ENCODE assay signal across 16 mouse cellular contexts in genomic region chr14:77889911-77890310, GRCm38 (mm10). TPM values are rescaled to one million over a fixed set of nuclear protein-coding genes. Genes with fewer than 3 reads are reported as not detected.
DNase-seq lines count a peak whose midpoint lies in the region; ATAC-seq and TF ChIP-seq lines count a peak whose summit lies in the region.
"Had no signal": no experiment of that assay in that cellular context is flagged by ENCODE, and none has a peak within 500 bp of the region (broad histone marks: within the 10 kb centered on the region; RNA-seq: fewer than 3 reads in every experiment).

No protein-coding gene starts in this region.

- no peaks in the 10 kb centered on the region for H3K27me3 ChIP-seq in liver, embryonic 14.5 days (ENCODE audit: control insufficient read depth, insufficient read depth, low read length)

- H3K36me3 ChIP-seq in ES-E14 (ENCODE audit: control insufficient read depth, insufficient read depth, low read length, poor library complexity, severe bottlenecking), result no peaks in the 10 kb centered on the region
- H3K36me3 ChIP-seq in liver, embryonic 14.5 days (replicated peaks; ENCODE audit: control insufficient read depth, insufficient read depth, low read depth), result no peaks in the 10 kb centered on the region

- H3K9me3 ChIP-seq in ES-E14 (ENCODE audit: control insufficient read depth, insufficient read depth, low read depth, low read length), result no peaks in the 10 kb centered on the region
- H3K9me3 ChIP-seq in liver, embryonic 14.5 days (ENCODE audit: control insufficient read depth, low read length), result no peaks in the 10 kb centered on the region

- in situ Hi-C loops in ES-E14 (cut with MboI; ENCODE audit: low sequenced_read_pairs in 2 of 2, unreplicated experiment in 2 of 2), result loop anchor here in 1 of 2 experiments (5.0 kb wide), 1 partner anchor 48 kb away; no protein-coding TSS in a partner anchor

- no peak overlapping the region for H3K9ac ChIP-seq in ES-E14 (ENCODE audit: insufficient read depth, low read depth, low read length, poor library complexity, severe bottlenecking)
- H3K9ac ChIP-seq in liver, embryonic 14.5 days (replicated peaks), result no peak overlapping the region

- DNase-seq in layer of hippocampus, adult 2 months (ENCODE audit: low spot score in 2 of 2), result no peak
- no peak for DNase-seq in layer of hippocampus, postnatal 14 days (ENCODE audit: low spot score in 2 of 2)
- peak; percentile 10 to 13 for DNase-seq in B cell, adult 2 months
- DNase-seq in ES-E14 (ENCODE audit: low read depth, low spot score), result peak; percentile 11
- no peak for DNase-seq in liver, embryonic 14.5 days (ENCODE audit: low read depth in 3 of 3, low spot score in 3 of 3)
- DNase-seq in right cerebral cortex, adult 18-20 months, result no peak
- DNase-seq: adrenal gland, postnatal 36 days; embryo, embryonic 11 days; gastrocnemius, postnatal 25 days; heart, postnatal 36 days; right cerebral cortex, postnatal 25 days; thymus, postnatal 25 days had no signal

- TF ChIP-seq EP300 in liver, embryonic 14.5 days (IDR thresholded peaks at IDR 0.05; ENCODE audit: low read depth), result no peak

- no peak overlapping the region for H3K4me2 ChIP-seq in liver, embryonic 14.5 days (ENCODE audit: low read depth)
- H3K4me2 ChIP-seq: heart, embryonic 11.5 days had no signal

- ATAC-seq in liver, embryonic 14.5 days (ENCODE audit: insufficient read depth), result no peak
- no peak for ATAC-seq in erythroid progenitor cell, adult 5-6 weeks (replicated peaks; ENCODE audit: low FRiP score, poor library complexity, severe bottlenecking)
- ATAC-seq: inflammation-experienced regulatory T-cells, adult 6 months had no signal

- H3K4me1 ChIP-seq in ES-E14 (ENCODE audit: control insufficient read depth in 2 of 2, insufficient read depth in 2 of 2, low read length in 2 of 2, poor library complexity in 1 of 2), result no peaks in the 10 kb centered on the region
- H3K4me1 ChIP-seq in liver, embryonic 14.5 days (replicated peaks; ENCODE audit: control insufficient read depth in 2 of 2, insufficient read depth in 2 of 2, low read length in 1 of 2), result no peaks in the 10 kb centered on the region

- no peak overlapping the region for H3K4me3 ChIP-seq in layer of hippocampus, adult 2 months
- no peak overlapping the region for H3K4me3 ChIP-seq in ES-E14 (ENCODE audit: insufficient read depth in 1 of 2, low read depth in 1 of 2, low read length in 2 of 2, poor library complexity in 1 of 2, severe bottlenecking in 1 of 2)
- no peak overlapping the region for H3K4me3 ChIP-seq in liver, embryonic 14.5 days (ENCODE audit: insufficient read depth in 1 of 2, low read depth in 2 of 2, low read length in 2 of 2)
- H3K4me3 ChIP-seq: myocyte had no signal

- peak; percentile 28 for TF ChIP-seq CTCF in layer of hippocampus, adult 2 months (conservative IDR thresholded peaks at IDR 0.05)
- peak; percentile 64 for TF ChIP-seq CTCF in liver, embryonic 14.5 days (IDR thresholded peaks at IDR 0.05; ENCODE audit: low read depth)

- 64% methylated on average over 7 of the region's 7 CpGs for WGBS in liver, embryonic 14.5 days (ENCODE audit: insufficient replicate concordance)

- H3K27ac ChIP-seq in layer of hippocampus, adult 2 months, result no peak overlapping the region
- no peak overlapping the region for H3K27ac ChIP-seq in ES-E14 (ENCODE audit: insufficient read depth, low read depth, low read length, poor library complexity, severe bottlenecking)
- no peak overlapping the region for H3K27ac ChIP-seq in liver, embryonic 14.5 days

TF ChIP-seq in ES-E14, 5 proteins besides CTCF, POLR2A, EP300 and RAD21:
- TF ChIP-seq CHD2 (IDR thresholded peaks at IDR 0.05; ENCODE audit: low read depth, low read length) (no peak), ZNF384 (IDR thresholded peaks at IDR 0.05; ENCODE audit: low read depth, low read length) (no peak), MAFK (IDR thresholded peaks at IDR 0.05; ENCODE audit: insufficient read depth, low read depth, low read length) (peak; percentile 59; the same call in 1 of the 2 replicates), HCFC1 (IDR thresholded peaks at IDR 0.05; ENCODE audit: borderline replicate concordance, insufficient read depth, low read length) (no peak), ZC3H11A (IDR thresholded peaks at IDR 0.05; ENCODE audit: borderline replicate concordance, low read depth, low read length) (no peak)

RNA-seq across cellular contexts. Expression of gene Epsti1, which starts 14.1 kb away (rescaled TPM):
- total RNA-seq in layer of hippocampus, adult 2 months (2021), result under 1 TPM in 1 of 2 experiments, not detected in 1; 0.37 TPM
- total RNA-seq in layer of hippocampus, postnatal 14 days (2021), result under 1 TPM in 1 of 2 experiments, not detected in 1; 0.23 TPM
- not detected in 2 replicates for total RNA-seq in ES-E14 (2012; rRNA removed)
- 0.36 and 1.0 TPM in 2 replicates for polyA plus RNA-seq in liver, embryonic 14.5 days (2012; rRNA removed)
- polyA plus RNA-seq in liver, embryonic 14.5 days (2014; fragmentation: Nextera tagmentation; extraction: Ambion mirVana), result 1.1 and 1.2 TPM in 2 replicates
- 5.4 and 13.4 TPM in 2 replicates for total RNA-seq in erythroid progenitor cell, adult 5-6 weeks (2015; ENCODE audit: low replicate concordance)
- total RNA-seq in erythroid progenitor cell, adult 5-6 weeks (2017; ENCODE audit: low replicate concordance), result 14.5 and 16.6 TPM in 2 replicates

RNA-seq across cellular contexts. Expression of gene Dnajc15, which starts 15.0 kb away (rescaled TPM):
- 10 to 100 TPM; 60.2 to 68.3 TPM for total RNA-seq in layer of hippocampus, adult 2 months (2021)
- total RNA-seq in layer of hippocampus, postnatal 14 days (2021), result 10 to 100 TPM; 61.5 to 64.1 TPM
- total RNA-seq in ES-E14 (2012; rRNA removed), result 37.9 and 53.6 TPM in 2 replicates
- polyA plus RNA-seq in liver, embryonic 14.5 days (2012; rRNA removed), result 3.9 and 7.1 TPM in 2 replicates
- polyA plus RNA-seq in liver, embryonic 14.5 days (2014; fragmentation: Nextera tagmentation; extraction: Ambion mirVana), result 52.1 and 59.7 TPM in 2 replicates
- total RNA-seq in erythroid progenitor cell, adult 5-6 weeks (2015; ENCODE audit: low replicate concordance), result 1.7 and 6.1 TPM in 2 replicates
- total RNA-seq in erythroid progenitor cell, adult 5-6 weeks (2017; ENCODE audit: low replicate concordance), result 1.1 and 9.4 TPM in 2 replicates

Comparison
In these comparisons a context has a peak if more than half of its experiments do, and no peak if none do; other contexts are left out.
1. DNase-seq: peak in B cell, adult 2 months (2 of 2) and ES-E14 (single experiment); none in layer of hippocampus, adult 2 months (0 of 2), layer of hippocampus, postnatal 14 days (0 of 2), liver, embryonic 14.5 days (0 of 3) and right cerebral cortex, adult 18-20 months (single experiment).